Mouse (Mus musculus): ENCODE results near the gene Dtx2. TPM values are rescaled to one million over a fixed set of nuclear protein-coding genes. Genes with fewer than 3 reads are reported as not detected.

The Dtx2 gene
- total and polyA plus RNA-seq, 3 experiments = 16.0 to 43.7 (median 20.4) TPM

DNA sequence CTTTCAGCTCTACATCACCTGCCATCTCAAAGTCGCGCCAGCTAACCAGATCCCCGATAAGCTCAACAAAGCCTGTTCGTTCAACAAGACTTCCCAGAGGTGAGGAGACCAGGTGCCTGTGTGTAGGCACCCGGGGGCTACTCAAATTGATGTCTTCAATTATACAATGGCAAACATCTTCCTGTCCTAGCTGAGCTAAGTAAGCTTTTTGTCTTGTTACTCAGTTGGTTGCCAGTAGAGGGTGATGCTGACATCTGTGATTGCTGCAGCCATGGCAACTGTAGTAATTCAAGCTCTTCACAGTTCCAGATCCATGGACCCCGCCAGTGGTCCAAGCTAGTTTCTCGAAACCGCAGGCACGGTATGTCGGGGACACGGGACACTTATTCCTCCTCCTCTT, 7.4 kb upstream of the Dtx2 start:
- H3K9ac ChIP-seq (ENCODE audit: insufficient read depth, low read depth) = no peak overlapping the region
- H3K27ac ChIP-seq (ENCODE audit: insufficient read depth, low read depth) = no peak overlapping the region
- dilution Hi-C loops (cut with MboI; ENCODE audit: extremely low pct_ligation_motif_present, extremely low pct_unique_long_range_greater_than_20kb, low sequenced_read_pairs) (no loop called here), in situ Hi-C loops (cut with MboI; ENCODE audit: low pct_ligation_motif_present, low pct_unique_long_range_greater_than_20kb, low sequenced_read_pairs) (loop anchor here (10.0 kb wide), 1 partner anchor 188 kb away; the partner anchor contains the start of gene Orai2)
- H3K4me3 ChIP-seq (replicated peaks in 1 of 3; ENCODE audit: low read depth in 2 of 3, low read length in 2 of 3, poor library complexity in 1 of 3) = no peak overlapping the region
- H3K4me1 ChIP-seq (ENCODE audit: control insufficient read depth in 1 of 2, insufficient read depth in 2 of 2) = peaks cover 11 to 30% of the 10 kb centered on the region in 2 experiments
- no peak overlapping the region for H3K4me2 ChIP-seq (ENCODE audit: insufficient read depth, low read depth, poor library complexity, severe bottlenecking)
- no peaks in the 10 kb centered on the region for H3K36me3 ChIP-seq (replicated peaks in 1 of 2; ENCODE audit: control insufficient read depth in 1 of 2, insufficient read depth in 1 of 2, low read length in 1 of 2)
- H3K9me3 ChIP-seq (replicated peaks; ENCODE audit: low read length) = no peaks in the 10 kb centered on the region
- H3K27me3 ChIP-seq (replicated peaks) = no peaks in the 10 kb centered on the region
- peak; percentile 85 for TF ChIP-seq RAD21 (IDR thresholded peaks at IDR 0.05; ENCODE audit: low read depth, low read length)
- TF ChIP-seq CTCF (conservative IDR thresholded peaks at IDR 0.05 in 1 of 2, IDR thresholded peaks at IDR 0.05 in 1 of 2; ENCODE audit: low read depth in 2 of 2, low read length in 2 of 2) = peak; percentile 29 to 83; a peak in 2 of 4 replicates
- peak; percentile 79 for TF ChIP-seq SMC3 (IDR thresholded peaks at IDR 0.05; ENCODE audit: low read depth, low read length)
- TF ChIP-seq ZC3H11A (IDR thresholded peaks at IDR 0.05; ENCODE audit: low read depth, low read length) = peak; percentile 57; the same call in 1 of the 2 replicates
- TF ChIP-seq MYC (IDR thresholded peaks at IDR 0.05; ENCODE audit: low read depth, low read length) = no peak
- TF ChIP-seq ELF1 (IDR thresholded peaks at IDR 0.05; ENCODE audit: low read depth, low read length) = 0 out of 2 replicates have a peak, but pooled peaks have one; percentile 24
- no peak for TF ChIP-seq RCOR1 (conservative IDR thresholded peaks at IDR 0.05; ENCODE audit: low read depth, low read length)
- TF ChIP-seq MXI1 (IDR thresholded peaks at IDR 0.05; ENCODE audit: low read depth, low read length) = 0 out of 2 replicates have a peak, but pooled peaks have one; percentile 48
- no peaks in the 10 kb centered on the region for H3K79me2 ChIP-seq (replicated peaks; ENCODE audit: control insufficient read depth, extremely low read depth, insufficient read depth, poor library complexity, severe bottlenecking)
- DNase-seq (ENCODE audit: extremely low read depth) = peak; percentile 68

DNA sequence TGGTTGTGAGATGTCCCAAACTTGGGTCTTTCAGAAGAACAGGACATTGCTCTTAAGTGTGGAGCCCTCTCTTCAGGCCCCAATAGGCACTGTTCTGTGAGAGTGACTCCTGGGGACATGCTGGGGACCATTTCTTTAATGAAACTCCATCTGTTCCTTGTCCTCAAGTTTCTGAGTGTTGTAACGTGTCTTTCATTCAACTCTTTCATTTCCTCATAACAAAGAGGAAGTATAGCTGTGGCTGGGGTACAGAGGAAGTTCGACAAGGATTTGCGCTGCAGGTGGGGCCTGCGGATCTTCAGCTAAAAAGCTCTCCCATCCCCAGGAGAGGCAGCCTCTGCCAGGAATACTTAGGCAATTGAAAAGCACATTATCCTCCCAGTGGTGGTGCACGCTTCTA, 4.0 kb upstream of the Dtx2 start:
- H3K9ac ChIP-seq (ENCODE audit: insufficient read depth, low read depth) = no peak overlapping the region
- H3K79me2 ChIP-seq (replicated peaks; ENCODE audit: control insufficient read depth, extremely low read depth, insufficient read depth, poor library complexity, severe bottlenecking) = no peaks in the 10 kb centered on the region
- no peaks in the 10 kb centered on the region for H3K27me3 ChIP-seq (replicated peaks)
- H3K36me3 ChIP-seq (replicated peaks in 1 of 2; ENCODE audit: control insufficient read depth in 1 of 2, insufficient read depth in 1 of 2, low read length in 1 of 2) = no peaks in the 10 kb centered on the region
- H3K4me3 ChIP-seq (replicated peaks in 1 of 3; ENCODE audit: low read depth in 2 of 3, low read length in 2 of 3, poor library complexity in 1 of 3) = no peak overlapping the region
- DNase-seq (ENCODE audit: extremely low read depth) = peak; percentile 71
- H3K9me3 ChIP-seq (replicated peaks; ENCODE audit: low read length) = no peaks in the 10 kb centered on the region
- H3K4me1 ChIP-seq (ENCODE audit: control insufficient read depth in 1 of 2, insufficient read depth in 2 of 2) = peaks cover 11 to 45% of the 10 kb centered on the region in 2 experiments
- no peak overlapping the region for H3K27ac ChIP-seq (ENCODE audit: insufficient read depth, low read depth)
- H3K4me2 ChIP-seq (ENCODE audit: insufficient read depth, low read depth, poor library complexity, severe bottlenecking) = no peak overlapping the region
- dilution Hi-C loops (cut with MboI; ENCODE audit: extremely low pct_ligation_motif_present, extremely low pct_unique_long_range_greater_than_20kb, low sequenced_read_pairs) (no loop called here), in situ Hi-C loops (cut with MboI; ENCODE audit: low pct_ligation_motif_present, low pct_unique_long_range_greater_than_20kb, low sequenced_read_pairs) (loop anchor here (5.0 kb wide), 1 partner anchor 37 kb away; no protein-coding TSS in a partner anchor)
- TF ChIP-seq POLR2A (IDR thresholded peaks at IDR 0.05; ENCODE audit: low read depth, low read length) (no peak), SMC3 (IDR thresholded peaks at IDR 0.05; ENCODE audit: low read depth, low read length) (no peak), ZMIZ1 (IDR thresholded peaks at IDR 0.05; ENCODE audit: low read depth, low read length) (no peak), CHD2 (IDR thresholded peaks at IDR 0.05; ENCODE audit: low read length) (peak; percentile 45), MAZ (IDR thresholded peaks at IDR 0.05; ENCODE audit: low read depth, low read length) (no peak), MAFK (IDR thresholded peaks at IDR 0.05; ENCODE audit: insufficient replicate concordance, low read length) (0 out of 2 replicates have a peak, but pooled peaks have one; percentile 29), ELF1 (IDR thresholded peaks at IDR 0.05; ENCODE audit: low read depth, low read length) (peak; percentile 63), ETS1 (conservative IDR thresholded peaks at IDR 0.05; ENCODE audit: low read depth, low read length) (peak; percentile 43), MYC (IDR thresholded peaks at IDR 0.05; ENCODE audit: low read depth, low read length) (peak; percentile 86), MEF2A (IDR thresholded peaks at IDR 0.05; ENCODE audit: borderline replicate concordance, low read depth, low read length) (peak; percentile 51; the same call in 1 of the 2 replicates), JUN (IDR thresholded peaks at IDR 0.05; ENCODE audit: insufficient read depth, low read depth, low read length) (0 out of 2 replicates have a peak, but pooled peaks have one; percentile 10), EP300 (IDR thresholded peaks at IDR 0.05; ENCODE audit: low read length) (peak; percentile 89), TCF12 (IDR thresholded peaks at IDR 0.05; ENCODE audit: low read depth, low read length) (peak; percentile 71; the same call in 1 of the 2 replicates), ZC3H11A (IDR thresholded peaks at IDR 0.05; ENCODE audit: low read depth, low read length) (no peak), SIN3A (IDR thresholded peaks at IDR 0.05; ENCODE audit: low read length) (0 out of 2 replicates have a peak, but pooled peaks have one; percentile 59), POLR2AphosphoS2 (IDR thresholded peaks at IDR 0.05; ENCODE audit: low read depth, low read length) (no peak), USF1 (IDR thresholded peaks at IDR 0.05; ENCODE audit: low read depth, low read length) (no peak), ZNF384 (IDR thresholded peaks at IDR 0.05; ENCODE audit: low read depth, low read length) (no peak), UBTF (IDR thresholded peaks at IDR 0.05; ENCODE audit: low read depth, low read length) (no peak), MXI1 (IDR thresholded peaks at IDR 0.05; ENCODE audit: low read depth, low read length) (no peak), MAX (IDR thresholded peaks at IDR 0.05; ENCODE audit: low read length) (peak; percentile 56), CTCF (conservative IDR thresholded peaks at IDR 0.05 in 1 of 2, IDR thresholded peaks at IDR 0.05 in 1 of 2; ENCODE audit: low read depth in 2 of 2, low read length in 2 of 2) (no peak), NRF1 (IDR thresholded peaks at IDR 0.05; ENCODE audit: low read depth, low read length) (no peak), GABPA (IDR thresholded peaks at IDR 0.05; ENCODE audit: insufficient replicate concordance, low read depth, low read length) (no peak), E2F4 (IDR thresholded peaks at IDR 0.05; ENCODE audit: insufficient replicate concordance, low read depth, low read length) (no peak), NELFE (IDR thresholded peaks at IDR 0.05; ENCODE audit: low read depth, low read length) (no peak), RAD21 (IDR thresholded peaks at IDR 0.05; ENCODE audit: low read depth, low read length) (no peak; the same call in 1 of the 2 replicates), HCFC1 (IDR thresholded peaks at IDR 0.05; ENCODE audit: low read depth, low read length) (0 out of 2 replicates have a peak, but pooled peaks have one; percentile 12), JUND (conservative IDR thresholded peaks at IDR 0.05; ENCODE audit: low read depth, low read length) (0 out of 2 replicates have a peak, but pooled peaks have one; percentile 14)

Data from CH12.LX (cell line).